Mouse (Mus musculus): ENCODE data around the gene Bdp1.

DNA sequence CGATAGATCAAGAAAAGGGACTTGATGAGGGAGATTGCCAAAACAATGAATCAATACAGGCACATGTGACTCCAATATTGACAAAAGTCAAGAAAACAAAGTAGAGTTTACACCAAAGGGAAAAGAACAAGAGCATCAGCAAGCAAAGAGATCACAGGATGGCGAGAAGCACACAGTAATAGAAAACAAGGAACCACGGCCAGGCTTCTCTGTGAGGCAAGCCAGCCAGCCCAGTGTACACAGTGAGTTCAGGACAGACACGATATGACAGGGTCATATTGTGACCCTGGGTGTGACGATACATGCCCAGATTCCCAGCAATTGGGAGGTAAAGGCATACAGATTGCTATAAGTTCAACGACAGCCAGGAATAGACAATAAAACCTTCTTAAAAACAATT is 77.9 kb downstream of the Bdp1 start:
- TF ChIP-seq CTCF (IDR thresholded peaks at IDR 0.05; ENCODE audit: low read depth, low read length): no peak
- no peak for TF ChIP-seq TAL1 (conservative IDR thresholded peaks at IDR 0.05; ENCODE audit: low read depth, low read length)
- no peak for TF ChIP-seq POLR2AphosphoS5 (IDR thresholded peaks at IDR 0.05; ENCODE audit: insufficient replicate concordance, low read depth, low read length)
- no peak for TF ChIP-seq GATA1 (IDR thresholded peaks at IDR 0.05; ENCODE audit: borderline replicate concordance, low read length)

All from G1E (cell line).